Mouse (Mus musculus) frontal cortex, adult (tissue): Measurements from ENCODE around the gene Exoc3l.
A peak's percentile ranks its signal among the peaks of the same experiment; 100 is the strongest.

Experiments used
- ATAC-seq: cut with Nextera tagmentation; 2 replicates; pipeline ENCODE4 v1.9.2; 2017; ENCODE audit warnings: mild to moderate bottlenecking, moderate library complexity, mixed read lengths; ENCODE audit not compliant: low TSS enrichment

Gene Exoc3l

DNA sequence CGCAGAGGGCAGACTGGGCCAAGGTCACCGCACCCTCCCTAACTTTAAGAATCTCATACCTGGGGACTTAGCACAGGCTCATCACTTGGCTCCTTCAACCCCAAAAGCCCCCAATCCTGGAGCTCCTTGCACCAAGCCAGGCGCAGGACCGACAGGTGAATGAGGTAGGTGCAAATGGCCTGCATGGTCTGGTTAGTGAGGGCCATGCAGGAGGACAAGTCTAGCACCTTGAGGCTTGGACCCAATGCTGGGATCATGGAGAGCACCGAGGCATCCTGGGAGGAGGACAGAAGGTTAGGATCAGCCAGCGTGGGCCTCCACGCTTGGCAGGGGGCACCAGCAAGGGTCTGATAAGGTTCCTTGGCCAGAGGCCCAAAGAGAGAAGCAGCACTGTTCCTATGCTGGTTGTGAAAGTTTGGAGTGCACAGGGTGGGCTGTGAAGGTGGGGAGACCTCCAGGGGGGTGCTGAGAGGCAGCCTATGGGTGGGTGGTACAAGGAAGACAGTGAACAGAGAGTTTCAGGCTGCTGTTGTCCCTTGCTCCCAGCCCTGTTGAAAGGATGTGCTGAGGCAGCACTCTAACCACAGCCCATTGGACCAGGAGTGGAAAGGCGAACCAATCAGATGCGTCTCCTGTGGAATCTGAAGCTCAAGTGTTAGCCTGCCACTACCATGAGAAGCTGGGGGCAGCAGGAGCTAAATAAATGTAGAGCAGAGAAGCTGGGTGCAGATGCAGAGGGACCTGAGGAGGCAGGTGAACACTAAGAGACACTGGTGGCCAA is 17.9 kb upstream of the Exoc3l start:
- no peak for ATAC-seq

DNA sequence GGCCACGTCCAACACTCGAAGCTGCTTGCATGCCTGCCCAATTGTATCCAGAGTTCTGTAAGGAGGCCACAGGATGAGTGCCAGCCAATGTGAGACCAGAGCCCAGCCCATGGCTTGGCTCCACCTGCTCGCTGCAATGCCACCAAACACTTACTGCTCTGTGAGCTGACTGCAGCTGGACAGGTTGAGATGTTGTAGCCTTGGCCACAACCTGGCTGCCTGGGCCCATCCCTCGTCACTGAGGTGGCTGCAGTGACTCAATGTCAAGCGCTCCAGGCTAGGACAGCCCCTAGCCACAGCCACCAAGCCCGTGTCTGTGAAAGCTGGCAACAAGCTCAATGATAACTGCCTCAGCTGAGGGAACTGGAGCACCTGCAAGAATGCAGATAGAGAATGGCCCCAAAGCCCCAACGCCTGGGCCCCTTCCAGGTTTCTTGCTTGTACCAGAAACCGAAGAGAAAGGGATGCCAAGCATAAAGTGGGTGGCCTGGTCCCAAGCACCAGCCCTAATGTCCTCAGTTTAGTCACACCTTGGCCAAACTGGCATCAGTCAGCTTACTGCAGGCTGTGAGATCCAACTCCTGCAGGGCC is 17.1 kb upstream of the Exoc3l start:
- ATAC-seq, result no peak

DNA sequence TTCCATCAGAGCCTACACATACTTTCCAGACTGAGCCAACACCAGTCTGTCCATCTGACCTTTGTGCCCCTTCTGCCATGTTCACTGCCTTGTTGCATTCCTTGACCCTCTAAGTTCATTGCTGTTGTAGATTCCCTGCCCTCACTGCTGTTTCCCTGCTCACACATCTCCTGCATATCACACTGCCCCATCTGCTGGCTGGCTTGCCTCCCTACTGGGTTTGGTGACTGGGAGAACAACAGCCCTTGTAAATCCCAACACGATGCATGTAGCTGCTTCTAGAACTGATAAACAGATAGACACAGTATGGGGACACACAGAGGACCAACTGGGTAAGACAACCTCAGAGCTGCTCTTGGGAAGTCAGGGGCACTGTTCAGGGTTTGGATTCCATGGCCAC is 15.8 kb upstream of the Exoc3l start:
- no peak for ATAC-seq

DNA sequence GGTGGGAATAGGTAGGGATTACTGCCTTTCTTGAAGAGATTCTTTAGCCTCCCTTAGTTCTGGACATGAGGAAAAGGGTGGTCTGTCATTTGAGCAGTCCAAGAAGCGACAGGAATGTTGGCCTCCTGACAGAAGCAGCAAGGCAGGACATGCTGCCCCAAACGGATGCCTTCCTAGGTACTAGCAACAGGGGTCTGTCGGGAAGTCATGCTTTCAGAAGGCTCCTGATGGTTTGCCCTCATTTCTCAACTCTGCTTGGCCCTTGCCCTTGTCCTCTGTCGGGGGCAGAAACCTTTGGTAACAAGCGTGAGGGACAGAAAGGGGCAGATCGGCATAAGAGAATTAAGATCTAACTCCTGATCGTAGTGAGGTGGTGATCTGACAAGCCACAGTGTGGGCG is 14.2 kb upstream of the Exoc3l start:
- ATAC-seq, result no peak

DNA sequence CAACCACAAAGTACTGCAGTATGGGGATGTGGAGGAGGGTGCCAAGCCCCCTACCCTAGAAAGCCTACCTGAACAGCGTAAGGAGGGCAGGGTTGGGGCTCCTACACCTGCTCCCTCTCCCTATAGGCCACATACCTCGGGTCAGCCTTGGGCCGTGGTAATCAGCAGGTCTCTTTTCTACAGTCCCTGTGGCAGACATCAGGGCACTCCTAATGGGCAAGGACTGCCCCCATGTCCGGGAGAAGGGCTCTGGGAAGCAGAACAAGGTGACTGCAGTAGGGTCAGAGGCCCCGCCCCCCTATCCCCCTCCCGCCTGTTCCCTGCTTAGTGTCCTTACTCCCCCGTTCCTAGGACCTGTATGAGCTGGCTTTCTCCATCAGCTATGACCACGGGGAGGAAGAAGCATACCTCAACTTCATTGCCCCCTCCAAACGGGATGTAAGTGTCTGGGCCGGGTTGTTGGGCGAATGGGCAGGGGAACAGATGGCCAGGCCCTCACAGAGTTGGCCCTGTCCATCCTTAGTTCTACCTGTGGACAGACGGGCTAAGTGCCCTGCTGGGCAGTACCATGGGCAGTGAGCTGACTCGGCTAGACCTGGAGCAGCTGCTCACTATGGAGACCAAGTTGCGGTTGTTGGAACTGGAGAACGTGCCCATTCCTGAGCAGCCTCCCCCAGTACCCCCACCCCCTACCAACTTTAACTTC is 13.4 kb upstream of the Exoc3l start:
- no peak for ATAC-seq

DNA sequence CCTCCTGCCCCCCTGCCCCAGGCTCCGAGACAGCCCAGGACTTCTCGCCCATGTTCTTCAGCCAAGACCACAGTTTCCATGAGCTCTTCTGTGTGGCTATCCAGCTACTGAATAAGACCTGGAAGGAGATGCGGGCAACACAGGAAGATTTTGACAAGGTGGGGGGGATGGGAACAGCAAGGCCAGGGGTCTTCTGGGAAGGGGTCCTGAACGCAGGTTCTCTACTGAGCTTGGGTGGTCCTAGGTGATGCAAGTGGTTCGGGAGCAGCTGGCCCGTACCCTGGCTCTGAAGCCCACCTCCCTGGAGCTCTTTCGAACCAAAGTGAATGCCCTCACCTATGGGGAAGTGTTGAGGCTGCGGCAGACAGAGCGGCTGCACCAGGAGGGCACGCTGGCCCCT is 12.5 kb upstream of the Exoc3l start:
- no peak for ATAC-seq

DNA sequence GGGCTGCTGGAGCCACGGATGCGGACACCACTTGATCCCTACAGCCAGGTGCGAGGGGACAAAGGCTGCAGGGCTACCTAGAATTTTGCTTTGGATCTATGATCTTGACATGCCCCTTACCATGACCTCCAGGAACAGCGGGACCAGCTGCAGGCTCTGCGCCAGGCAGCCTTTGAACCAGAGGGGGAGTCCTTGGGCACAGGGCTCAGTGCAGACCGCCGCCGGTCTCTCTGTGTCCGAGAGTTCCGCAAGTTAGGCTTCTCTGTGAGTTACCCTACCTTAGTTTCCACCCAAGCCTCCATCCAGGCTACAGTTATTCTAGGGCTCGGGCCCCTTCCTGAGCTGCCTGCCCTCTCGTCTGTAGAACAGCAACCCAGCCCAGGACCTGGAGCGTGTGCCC is 11.8 kb upstream of the Exoc3l start:
- ATAC-seq, result no peak

DNA sequence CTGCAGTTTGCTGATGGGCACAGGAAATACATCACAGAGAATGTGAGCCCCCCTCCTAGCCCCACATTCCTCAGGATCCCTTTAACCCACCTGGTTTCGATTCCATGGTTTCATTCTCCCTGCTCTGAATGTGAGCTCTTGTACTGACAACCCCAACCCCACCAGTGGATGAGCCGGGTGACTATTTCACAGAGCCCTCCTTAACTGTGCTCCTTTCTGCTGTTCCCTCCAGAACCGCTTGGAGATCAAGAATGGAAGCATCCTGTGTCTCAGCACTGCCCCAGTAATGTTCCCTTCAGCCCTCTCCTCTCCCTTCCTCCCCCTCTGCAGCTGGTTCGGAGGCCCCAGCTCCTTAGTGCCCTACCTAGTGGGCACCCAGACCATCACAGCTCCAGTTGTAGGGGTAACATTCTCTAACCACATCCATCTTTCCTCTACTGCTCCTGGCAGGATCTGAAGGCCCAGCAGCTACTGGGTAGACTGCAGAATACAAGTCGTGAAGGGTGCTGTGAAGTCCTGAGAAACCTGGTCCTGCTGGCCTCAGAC is 10.3 kb upstream of the Exoc3l start:
- ATAC-seq, result peak; percentile 45

DNA sequence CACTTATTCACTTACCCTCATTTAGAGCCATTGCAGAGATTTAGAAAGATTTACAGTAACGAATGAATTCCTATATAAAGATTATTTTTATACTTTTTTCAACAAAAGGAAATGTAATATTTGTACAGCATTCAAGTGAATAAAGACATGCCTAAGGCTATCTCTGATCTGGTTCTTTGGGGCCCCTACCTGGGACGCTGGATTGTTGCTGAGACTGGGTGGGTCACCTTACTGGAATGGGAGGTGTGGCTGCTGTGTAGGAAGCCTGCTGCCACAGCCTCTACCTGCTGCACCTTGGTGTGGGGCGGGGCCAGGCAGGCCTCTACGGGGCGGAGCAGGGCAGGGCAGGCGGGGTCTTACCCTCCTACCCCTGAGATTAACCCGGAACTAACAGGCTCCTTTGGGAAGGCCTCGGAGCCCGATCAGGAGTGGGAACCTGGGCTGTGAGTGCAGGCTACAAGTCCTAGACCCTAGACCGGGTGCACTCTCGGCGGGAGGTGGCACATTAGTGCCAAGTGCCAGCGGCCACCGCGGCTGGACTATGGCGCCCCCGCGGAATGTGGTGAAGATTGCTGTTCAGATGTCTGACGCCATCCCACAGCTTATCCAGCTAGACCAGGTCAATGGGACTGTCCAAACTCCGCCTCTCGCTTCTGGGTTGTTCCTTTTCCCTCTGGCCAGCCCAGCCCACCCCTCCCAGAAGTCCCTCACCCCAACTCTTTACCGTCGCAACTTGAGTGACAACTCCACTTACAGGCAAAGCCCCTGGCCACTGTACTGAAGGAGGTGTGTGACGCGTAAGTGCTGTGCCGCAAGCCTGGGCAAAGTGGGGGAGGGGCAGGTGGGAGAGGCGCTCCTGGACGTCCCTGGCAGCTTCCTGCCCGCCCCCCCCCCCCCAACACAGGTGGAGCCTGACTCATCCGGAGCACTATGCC is 9.6 kb upstream of the Exoc3l start, which contains the start of gene Elmo3:
Gene Elmo3 (plus strand): TSS at position 391 of the 935 bp plus-strand sequence.
- peak; percentile 22 for ATAC-seq

DNA sequence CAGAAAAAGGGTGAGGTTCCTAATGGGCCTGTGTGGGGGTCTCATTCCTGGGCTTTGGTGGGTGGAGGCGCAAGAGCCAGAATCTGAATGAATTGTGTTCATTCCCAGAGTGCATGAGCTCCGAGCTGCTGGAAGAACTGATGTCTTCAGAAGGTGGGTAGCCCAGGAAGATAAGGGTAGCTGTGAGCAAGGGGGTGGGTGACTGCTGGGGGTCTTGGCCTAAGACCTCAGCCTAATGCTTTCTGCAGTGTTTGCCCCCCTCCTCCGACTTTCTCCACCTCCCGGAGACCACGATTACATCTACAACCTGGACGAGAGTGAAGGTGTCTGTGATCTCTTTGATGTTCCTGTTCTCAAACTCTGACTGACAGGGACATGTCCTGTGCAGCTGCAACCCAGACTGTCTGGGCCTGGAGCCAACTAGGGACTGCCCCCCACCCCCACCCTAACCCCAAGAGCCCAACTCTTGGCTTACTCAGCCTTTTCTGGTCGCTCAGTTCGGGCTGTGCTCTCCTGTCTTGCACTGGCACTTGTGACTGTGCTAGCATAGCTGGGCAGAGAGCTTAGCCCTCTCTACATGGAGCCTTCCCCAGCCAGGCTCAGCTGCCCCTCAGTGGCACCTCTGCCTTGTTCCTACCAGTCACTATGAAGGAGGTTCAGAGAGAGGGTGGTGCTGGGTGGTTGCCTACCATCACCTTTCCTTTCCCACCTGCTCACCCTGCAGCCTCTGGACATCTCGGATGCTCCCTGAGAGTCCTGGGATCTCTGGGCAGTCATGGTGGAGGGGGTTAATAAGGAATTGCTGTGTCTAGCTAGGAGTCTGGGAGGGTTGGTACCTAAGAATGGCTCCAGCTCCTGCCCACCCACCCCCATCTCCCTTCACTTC is 8.7 kb upstream of the Exoc3l start:
- peak; percentile 28 for ATAC-seq

DNA sequence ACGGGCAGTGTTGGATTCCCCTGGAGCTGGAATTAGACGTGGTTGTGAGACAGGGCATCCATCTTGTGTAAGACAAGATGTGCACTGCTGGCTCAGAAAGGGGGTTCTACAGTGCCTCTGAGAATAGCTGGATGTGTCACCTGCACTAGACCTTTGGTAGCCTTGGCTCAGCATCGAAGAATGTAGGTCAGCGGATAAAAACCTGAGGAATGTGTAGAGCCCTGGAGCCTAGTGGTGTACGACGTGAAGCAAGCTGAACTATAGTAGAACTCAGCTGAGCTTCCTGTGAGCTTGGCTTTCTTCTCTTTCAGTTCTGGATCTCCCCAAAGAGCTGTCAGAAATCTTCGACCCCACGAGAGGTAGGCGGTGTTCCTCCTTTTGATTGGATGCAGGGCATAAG is 8.0 kb upstream of the Exoc3l start:
- no peak for ATAC-seq

DNA sequence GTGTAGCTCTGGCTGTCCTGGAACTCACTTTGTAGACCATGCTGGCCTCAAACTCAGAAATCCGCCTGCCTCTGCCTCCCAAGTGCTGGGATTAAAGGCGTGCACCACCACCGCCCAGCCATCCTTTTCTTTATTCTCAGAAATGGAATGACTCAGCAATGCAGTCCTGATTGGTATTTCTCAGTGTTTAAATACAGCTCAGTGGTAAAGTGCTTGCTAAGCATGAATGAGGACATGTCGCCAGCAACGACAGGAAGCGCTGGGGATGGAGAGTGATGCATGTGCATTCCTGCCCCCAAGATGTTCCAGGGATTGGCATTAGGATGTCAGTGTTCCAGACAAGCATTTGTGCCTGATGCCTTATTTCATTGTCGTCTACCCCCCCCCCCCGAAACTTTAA is 7.5 kb upstream of the Exoc3l start:
- ATAC-seq, result peak; percentile 25

DNA sequence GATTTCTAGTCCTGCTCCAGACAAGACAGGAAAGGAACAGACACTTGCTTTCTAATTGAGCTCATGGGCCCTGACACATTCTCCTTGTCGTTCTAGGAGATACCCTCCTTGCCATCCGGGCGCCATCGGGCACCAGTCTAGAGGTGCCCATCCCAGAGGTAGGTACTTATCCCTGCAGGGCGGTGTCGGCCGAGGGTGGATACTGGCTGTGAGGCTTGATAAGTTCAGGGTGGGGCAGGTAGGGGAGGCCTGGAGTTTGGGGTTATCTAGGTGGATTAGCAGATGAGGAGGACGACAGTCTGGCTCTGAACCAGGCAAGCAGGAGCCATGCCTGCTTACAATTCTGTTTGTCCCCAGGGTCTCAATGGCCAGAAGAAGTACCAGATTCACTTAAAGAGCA is 4.1 kb upstream of the Exoc3l start:
- ATAC-seq, result no peak

DNA sequence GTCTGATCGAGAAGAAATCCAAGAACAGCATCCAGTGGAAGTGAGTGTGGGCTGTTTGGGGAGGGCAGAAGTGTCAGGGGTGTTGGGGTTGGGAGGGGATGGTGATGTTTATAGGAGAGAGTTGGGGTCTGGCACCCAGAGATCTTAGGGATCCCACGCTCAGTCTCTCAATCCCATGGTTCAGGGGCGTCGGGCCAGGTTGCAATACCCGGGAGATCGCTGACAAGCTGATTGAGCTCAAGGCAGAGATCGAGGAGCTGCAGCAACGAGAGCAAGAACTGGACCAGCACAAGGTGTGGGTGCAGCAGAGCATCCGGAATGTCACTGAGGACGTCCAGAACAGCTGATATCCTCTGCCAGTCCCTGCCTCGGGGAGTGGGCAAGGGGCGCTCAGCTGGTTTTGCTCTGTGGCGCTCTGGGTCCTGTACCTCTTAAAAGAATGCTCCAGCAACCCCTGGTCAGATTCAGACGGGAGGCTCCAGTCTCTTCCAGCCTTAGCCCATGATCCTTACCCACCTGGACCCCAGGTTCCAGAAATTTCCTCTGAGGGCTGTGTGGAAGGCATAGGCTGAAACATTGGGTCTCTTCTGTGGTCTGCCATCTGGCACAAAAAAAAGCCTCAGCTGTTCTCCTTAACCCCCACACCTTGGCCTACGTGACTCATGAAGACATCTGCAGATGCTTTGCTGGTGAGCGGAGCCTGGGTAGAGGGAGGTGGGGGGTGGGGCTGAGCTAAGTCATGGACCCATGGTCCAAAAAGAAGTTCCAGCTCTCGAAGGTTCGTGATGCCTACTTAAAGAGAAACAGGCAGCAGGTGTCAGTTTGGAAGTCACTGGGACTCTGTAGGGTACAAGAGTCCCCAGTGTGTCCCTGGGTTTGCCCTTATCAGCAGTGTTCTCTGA is 2.7 kb upstream of the Exoc3l start:
- no peak for ATAC-seq

DNA sequence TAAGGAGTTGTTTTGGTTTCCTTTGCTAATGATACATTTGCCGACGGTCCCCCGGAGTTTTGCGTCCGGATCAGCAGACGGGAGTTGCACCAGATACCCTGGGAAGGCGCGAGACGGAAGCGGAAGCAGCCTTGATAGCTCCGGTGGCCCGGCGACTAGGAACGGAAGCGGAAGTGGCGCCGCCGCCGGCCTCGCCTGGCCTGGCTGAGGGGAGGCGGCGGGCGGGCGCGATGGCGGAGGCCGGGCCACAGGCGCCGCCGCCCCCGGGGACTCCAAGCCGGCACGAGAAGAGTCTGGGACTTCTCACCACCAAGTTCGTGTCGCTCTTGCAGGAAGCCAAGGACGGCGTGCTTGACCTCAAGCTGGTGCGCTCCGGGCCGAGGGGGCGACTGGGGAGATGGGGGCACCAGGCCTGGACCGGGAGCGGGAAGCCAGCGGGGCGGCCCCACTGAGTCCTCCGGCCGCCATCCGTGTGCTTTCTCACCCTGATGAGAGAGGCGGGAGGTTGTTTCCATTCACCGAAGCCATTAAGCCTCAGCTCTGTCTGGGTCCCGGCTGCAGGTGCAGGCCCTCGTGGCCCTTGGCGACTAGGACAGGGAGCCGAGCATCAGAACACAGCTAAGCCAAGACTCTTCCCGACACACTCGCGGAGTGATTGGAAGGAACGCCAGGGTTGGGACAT is 1.8 kb upstream of the Exoc3l start, which contains the start of gene E2f4:
Gene E2f4 (plus strand): TSS at position 153 of the 682 bp plus-strand sequence.
- ATAC-seq, result peak; percentile 95

DNA sequence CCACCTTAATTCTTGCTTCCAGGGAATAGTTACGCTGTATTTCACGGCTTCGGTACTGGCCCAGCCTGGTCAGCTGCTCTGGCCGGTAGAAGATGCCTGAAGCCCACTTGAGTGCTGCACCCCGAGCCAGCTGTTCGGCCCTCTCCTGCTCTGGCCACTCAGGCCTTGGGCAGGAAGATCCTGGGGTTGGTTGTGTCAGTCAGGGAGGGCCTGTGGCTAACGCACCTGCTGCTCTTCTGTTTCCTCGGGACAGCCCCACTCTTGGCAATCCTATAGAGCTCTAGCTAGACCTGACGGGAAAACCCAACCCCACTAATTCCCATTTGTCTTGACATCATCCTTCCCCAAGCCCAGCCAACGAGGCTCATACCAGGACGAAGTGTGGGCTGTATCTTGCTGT is 645 bp downstream of the Exoc3l start:
- ATAC-seq, result no peak

DNA sequence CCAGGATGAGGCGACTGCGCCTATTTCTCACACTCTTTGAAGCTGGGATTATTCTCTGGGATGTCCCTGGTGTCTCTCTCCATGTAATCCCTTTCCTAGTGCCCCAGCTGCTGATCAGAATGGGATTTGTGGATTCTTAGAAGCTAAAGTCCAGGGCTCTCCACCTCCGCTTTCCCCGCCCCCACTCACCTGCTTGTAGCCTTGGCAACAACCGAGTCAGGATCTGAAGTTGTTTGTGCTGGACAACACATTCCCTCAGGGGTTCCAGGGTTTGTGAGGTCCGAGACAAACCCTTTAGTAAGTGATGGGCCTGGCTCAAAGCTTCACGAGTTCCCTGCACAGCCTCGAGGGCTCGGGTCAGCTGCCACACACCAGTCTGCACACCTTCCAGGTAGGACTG is 1.1 kb downstream of the Exoc3l start:
- ATAC-seq, result no peak

DNA sequence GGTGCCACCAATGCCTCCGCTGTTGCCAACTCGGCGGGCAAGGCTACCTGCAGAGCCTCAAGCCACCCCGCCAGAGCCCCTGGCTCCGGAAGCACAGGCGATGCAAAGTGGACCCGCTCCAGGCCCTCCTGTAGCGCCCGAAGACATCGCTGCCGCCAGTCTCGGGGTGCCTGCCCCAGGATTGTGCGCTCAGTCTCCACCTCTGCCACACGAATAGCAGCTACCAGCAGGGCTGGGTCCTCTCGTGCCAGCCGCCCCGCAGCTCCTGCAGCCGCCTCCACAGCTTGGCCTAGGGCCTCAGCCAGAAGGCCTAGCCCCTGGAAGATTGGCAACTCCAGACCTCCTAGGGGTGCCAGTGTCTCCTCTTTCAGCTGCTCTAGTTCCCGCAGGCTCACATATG is 2.5 kb downstream of the Exoc3l start:
- ATAC-seq, result no peak

DNA sequence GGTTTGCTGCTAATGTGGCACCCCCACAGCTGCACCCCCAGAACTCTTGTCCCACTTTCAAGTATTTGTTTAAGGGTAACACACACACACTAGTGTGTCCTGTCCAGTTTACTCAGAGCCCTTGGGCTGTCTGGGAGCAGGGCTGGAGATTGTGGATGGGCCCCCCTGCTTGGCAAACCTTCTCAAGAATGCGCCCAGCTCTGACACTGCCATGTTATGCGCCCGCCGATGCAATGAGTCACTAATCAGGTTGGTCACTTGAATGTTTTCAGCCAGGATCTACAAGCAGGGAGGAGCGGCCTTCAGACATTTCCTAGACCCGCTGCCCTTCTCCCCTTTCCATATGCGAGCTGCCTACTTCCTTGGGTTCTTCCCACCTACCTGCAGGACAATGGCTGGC is 3.4 kb downstream of the Exoc3l start:
- no peak for ATAC-seq
